Mouse (Mus musculus) midbrain, postnatal 0 days (tissue): ENCODE results near the gene Pepd. TPM values are rescaled to one million over a fixed set of nuclear protein-coding genes. Genes with fewer than 3 reads are reported as not detected.

ENCODE experiments used
- ATAC-seq: fragments of 200-750 bp; cut with Nextera tagmentation; 2 replicates; pipeline ENCODE4 v1.8.0; 2017; ENCODE audit warnings: moderate number of reproducible peaks, mild to moderate bottlenecking, moderate TSS enrichment, moderate library complexity; ENCODE audit not compliant: low FRiP score
- DNase-seq: peaks from one replicate; pipeline ENCODE4 v3.0.0-alpha.2; 2015; ENCODE audit warnings: low spot score
- H3K27ac ChIP-seq: fragments of 300-500 bp; sonication (generic); 2 replicates; pipeline ENCODE4 v1.5.1; 2014; ENCODE audit warnings: low read depth, mild to moderate bottlenecking, low read length, mixed read lengths
- H3K27me3 ChIP-seq: fragments of 300-500 bp; sonication (generic); 2 replicates; pipeline ENCODE4 v1.6.1; 2014; ENCODE audit warnings: low read length, control low read depth, mixed read lengths; ENCODE audit not compliant: insufficient read depth
- H3K36me3 ChIP-seq: fragments of 300-500 bp; sonication (generic); 2 replicates; pipeline ENCODE4 v1.6.1; 2014; ENCODE audit warnings: low read length, control low read depth, mixed read lengths; ENCODE audit not compliant: insufficient read depth
- H3K4me1 ChIP-seq: fragments of 300-500 bp; sonication (generic); 2 replicates; pipeline ENCODE4 v1.6.1; 2014; ENCODE audit warnings: mild to moderate bottlenecking, control low read depth, antibody characterized with exemption, low read length, mixed read lengths; ENCODE audit not compliant: insufficient read depth
- H3K4me2 ChIP-seq: fragments of 300-500 bp; sonication (generic); 2 replicates; pipeline ENCODE4 v1.6.1; 2014; ENCODE audit warnings: low read depth, mild to moderate bottlenecking, low read length, mixed read lengths; ENCODE audit not compliant: poor library complexity, severe bottlenecking
- H3K4me3 ChIP-seq: fragments of 300-500 bp; sonication (generic); 2 replicates; pipeline ENCODE4 v1.5.1; 2014; ENCODE audit warnings: low read depth, mild to moderate bottlenecking, low read length, moderate library complexity
- H3K9ac ChIP-seq: fragments of 300-500 bp; sonication (generic); replicated peaks from 2 replicates; pipeline ENCODE4 v1.6.1; 2014; ENCODE audit warnings: mild to moderate bottlenecking, low read length, moderate library complexity, mixed read lengths; ENCODE audit not compliant: poor library complexity, severe bottlenecking
- H3K9me3 ChIP-seq: fragments of 300-500 bp; sonication (generic); 2 replicates; pipeline ENCODE4 v1.6.1; 2016; ENCODE audit warnings: low read length, control low read depth
- CTCF ChIP-seq: IDR thresholded peaks from 2 replicates; pipeline ENCODE4 v1.5.1; 2016; ENCODE audit warnings: antibody characterized with exemption, mild to moderate bottlenecking
- WGBS: fragments of 180-500 bp; shearing (Covaris S2); extraction: QIAGEN DNeasy Blood & Tissue Kit; methylation state at CpG from one replicate; pipeline ENCODE4 v1.1.7; 2014; 5-methylcytosine and 5-hydroxymethylcytosine counted together
- polyA plus RNA-seq: library from polyadenylated mRNA; unstranded; fragments of >200 nt; fragmentation: Nextera tagmentation; extraction: Ambion mirVana; gene quantifications from 2 replicates; pipeline ENCODE4 v1.2.1, GENCODE M21; 2015
- total RNA-seq: library from RNA; depleted of rRNA; stranded (reverse); fragments of >200 nt; gene quantifications from 2 replicates; pipeline ENCODE4 v1.2.3, GENCODE M21; 2014

Gene Pepd
- total and polyA plus RNA-seq, 2 experiments from 2014 or later = 60.8 to 69.8 TPM

DNA sequence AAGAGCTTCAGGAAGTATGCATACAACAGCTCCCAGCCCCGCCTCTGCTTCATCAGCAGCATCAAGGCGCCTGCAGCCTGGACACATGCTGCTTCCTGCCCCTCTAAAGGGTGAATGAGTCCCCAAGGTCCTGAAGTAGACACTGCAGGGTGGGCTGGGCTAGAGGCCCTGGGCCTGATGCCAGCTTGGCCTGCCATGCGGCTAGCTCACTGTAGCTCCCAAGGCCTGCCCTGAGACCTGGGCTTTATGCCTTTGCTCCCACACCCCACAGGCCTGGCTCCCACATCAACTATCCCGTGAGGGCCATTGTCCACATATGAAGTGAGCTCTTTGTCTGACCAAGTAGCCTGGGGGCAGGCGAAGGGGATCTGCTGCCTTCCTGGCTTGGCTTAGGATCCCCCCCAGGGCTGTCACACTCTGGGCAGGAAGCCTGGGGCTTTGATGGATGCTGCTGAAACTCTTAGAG is 124.1 kb downstream of the Pepd start:
- Histone ChIP-seq H3K4me2 (no peak overlapping the region), H3K9me3 (no peaks in the 10 kb centered on the region), H3K27me3 (no peaks in the 10 kb centered on the region), H3K9ac (no peak overlapping the region), H3K4me3 (no peak overlapping the region), H3K36me3 (peaks cover 16% of the 10 kb centered on the region; the same call in 1 of the 2 replicates), H3K27ac (no peak overlapping the region), H3K4me1 (peaks cover 3% of the 10 kb centered on the region)
- peak; percentile 73 for ATAC-seq
- 55% methylated on average over 5 of the region's 5 CpGs for WGBS
- TF ChIP-seq CTCF = no peak
- peak; percentile 92 for DNase-seq

DNA sequence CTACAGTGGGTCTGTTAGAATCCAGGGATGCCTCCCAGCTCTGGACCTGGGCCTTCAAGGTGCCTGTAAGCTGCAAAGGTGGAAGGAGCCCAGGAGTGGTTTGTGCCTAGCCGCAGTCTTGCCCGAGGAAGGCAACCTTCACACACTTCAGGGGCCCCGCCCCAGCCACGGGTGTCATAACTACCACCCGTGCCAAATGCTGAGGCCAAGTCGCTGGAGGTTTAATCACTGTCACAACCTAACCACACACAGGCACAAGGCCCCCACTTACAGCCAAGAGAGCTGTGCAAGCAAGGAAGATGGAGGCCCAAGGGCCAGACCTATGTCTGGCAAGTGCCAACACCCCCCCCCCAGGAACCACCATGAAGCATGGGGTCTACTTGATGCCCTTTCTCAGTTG is 125.2 kb downstream of the Pepd start:
- Histone ChIP-seq H3K9me3 (no peaks in the 10 kb centered on the region), H3K4me3 (no peak overlapping the region), H3K4me1 (peaks cover 3% of the 10 kb centered on the region), H3K27me3 (no peaks in the 10 kb centered on the region), H3K9ac (no peak overlapping the region), H3K36me3 (peaks cover 16% of the 10 kb centered on the region; the same call in 1 of the 2 replicates), H3K4me2 (no peak overlapping the region), H3K27ac (no peak overlapping the region)
- no peak for TF ChIP-seq CTCF
- no peak for DNase-seq
- 98% methylated on average over 6 of the region's 6 CpGs for WGBS
- ATAC-seq = no peak

- Histone ChIP-seq H3K9ac (no peak overlapping the region), H3K4me2 (no peak overlapping the region), H3K9me3 (no peaks in the 10 kb centered on the region), H3K36me3 (peaks cover 19% of the 10 kb centered on the region; the same call in 1 of the 2 replicates), H3K27me3 (no peaks in the 10 kb centered on the region), H3K27ac (no peak overlapping the region), H3K4me3 (no peak overlapping the region), H3K4me1 (peaks cover 3% of the 10 kb centered on the region)
- DNase-seq (no peak), ATAC-seq (no peak)
- 92% methylated on average over 9 of the region's 9 CpGs for WGBS
- TF ChIP-seq CTCF = no peak
Observed at GRCm38 (mm10) chr7:35040176-35040972, 128.2 kb downstream of the Pepd start.

DNA sequence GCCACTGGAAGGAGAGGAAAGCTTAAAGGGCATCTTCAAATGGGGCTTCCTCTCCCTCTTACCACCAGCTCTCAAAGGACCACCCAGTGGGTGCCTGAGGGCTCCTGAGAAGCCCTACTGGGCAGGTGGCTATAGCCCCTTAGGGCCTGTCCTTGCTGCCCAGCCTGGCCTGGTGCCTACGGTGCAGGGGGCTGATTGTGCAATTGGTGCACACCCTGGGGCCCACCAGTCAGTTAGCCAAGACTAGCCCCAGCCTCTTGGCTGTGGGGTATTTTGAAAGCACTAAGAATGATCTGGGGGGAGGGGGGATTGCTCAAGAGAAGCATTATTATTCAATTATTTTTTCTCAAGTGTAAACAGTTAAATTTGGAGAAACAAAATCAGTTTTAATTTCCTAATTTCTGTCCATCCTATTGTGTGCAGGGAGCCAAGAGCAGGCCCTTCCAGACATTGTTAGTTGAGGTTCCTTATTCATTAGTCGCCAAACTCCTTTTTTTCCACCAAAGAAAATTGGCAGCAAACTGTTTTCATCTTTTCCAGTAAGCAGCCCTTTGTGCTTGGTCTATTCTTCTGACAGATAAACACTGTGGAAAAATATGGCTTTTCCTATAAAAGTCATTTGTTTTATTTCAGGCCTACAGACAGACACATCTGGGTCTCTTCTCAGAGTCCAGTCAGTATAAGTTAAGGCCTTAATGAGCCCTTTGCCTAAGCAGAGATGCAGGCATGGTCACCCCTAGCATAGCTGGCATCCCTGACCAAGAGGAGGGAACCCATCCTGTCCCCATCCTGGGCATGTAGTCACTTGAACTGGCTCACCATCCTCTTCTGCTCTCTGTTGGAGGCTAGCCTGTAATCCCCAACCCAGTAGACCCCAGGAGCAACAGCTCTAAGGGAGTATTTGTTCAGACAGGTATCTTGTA is 129.4 kb downstream of the Pepd start:
- H3K27ac ChIP-seq = 0 out of 2 replicates have a peak overlapping the region, but pooled peaks have one; percentile 4
- no peaks in the 10 kb centered on the region; the same call in 1 of the 2 replicates for H3K4me1 ChIP-seq
- TF ChIP-seq CTCF = no peak
- no peak overlapping the region for H3K4me3 ChIP-seq
- H3K4me2 ChIP-seq = no peak overlapping the region
- DNase-seq (no peak), ATAC-seq (no peak)
- H3K9me3 ChIP-seq = no peaks in the 10 kb centered on the region
- no peaks in the 10 kb centered on the region for H3K27me3 ChIP-seq
- WGBS = 56% methylated on average over 2 of the region's 2 CpGs
- peaks cover 23% of the 10 kb centered on the region; the same call in 1 of the 2 replicates for H3K36me3 ChIP-seq
- no peak overlapping the region for H3K9ac ChIP-seq

GRCm38 (mm10) chr7:35042209-35042554 is 130.0 kb downstream of the Pepd start:
- no peak for TF ChIP-seq CTCF
- ATAC-seq (no peak), DNase-seq (no peak)
- H3K27ac ChIP-seq = no peak overlapping the region
- H3K27me3 ChIP-seq = no peaks in the 10 kb centered on the region
- H3K4me3 ChIP-seq = no peak overlapping the region
- no peak overlapping the region for H3K4me2 ChIP-seq
- no peaks in the 10 kb centered on the region for H3K9me3 ChIP-seq
- H3K9ac ChIP-seq = no peak overlapping the region
- H3K36me3 ChIP-seq = peaks cover 23% of the 10 kb centered on the region; the same call in 1 of the 2 replicates
- H3K4me1 ChIP-seq = no peaks in the 10 kb centered on the region
